Mouse (Mus musculus) heart, embryonic 11.5 days (tissue): Measurements from ENCODE around the gene Cyp2s1. TPM values are rescaled to one million over a fixed set of nuclear protein-coding genes. Genes with fewer than 3 reads are reported as not detected.

Experiments used
- ATAC-seq: fragments of 200-750 bp; cut with Nextera tagmentation; replicated peaks from 2 replicates; pipeline ENCODE4 v1.8.0; 2017; ENCODE audit warnings: moderate library complexity; ENCODE audit not compliant: insufficient number of reproducible peaks, low FRiP score, low TSS enrichment
- H3K27ac ChIP-seq: fragments of 300-500 bp; sonication (generic); 2 replicates; pipeline ENCODE4 v1.5.1; 2014; ENCODE audit warnings: mild to moderate bottlenecking, low read depth, low read length
- H3K27me3 ChIP-seq: fragments of 300-500 bp; sonication (generic); 2 replicates; pipeline ENCODE4 v1.6.1; 2014; ENCODE audit warnings: mild to moderate bottlenecking, low read length, mixed read lengths; ENCODE audit not compliant: control insufficient read depth, insufficient read depth
- H3K36me3 ChIP-seq: fragments of 300-500 bp; sonication (generic); 2 replicates; pipeline ENCODE4 v1.6.1; 2014; ENCODE audit warnings: mild to moderate bottlenecking, low read length, moderate library complexity, mixed read lengths; ENCODE audit not compliant: control insufficient read depth, insufficient read depth
- H3K4me1 ChIP-seq: fragments of 300-500 bp; sonication (generic); 2 replicates; pipeline ENCODE4 v1.6.1; 2014; ENCODE audit warnings: low read length; ENCODE audit not compliant: control insufficient read depth, insufficient read depth
- H3K4me2 ChIP-seq: fragments of 300-500 bp; sonication (generic); 2 replicates; pipeline ENCODE4 v1.6.1; 2014; ENCODE audit warnings: mild to moderate bottlenecking, moderate library complexity
- H3K4me3 ChIP-seq: fragments of 300-500 bp; sonication (generic); 2 replicates; pipeline ENCODE4 v1.5.1; 2014; ENCODE audit warnings: low read depth, low read length
- H3K9ac ChIP-seq: fragments of 300-500 bp; sonication (generic); 2 replicates; pipeline ENCODE4 v1.6.1; 2014; ENCODE audit warnings: mild to moderate bottlenecking, low read depth, low read length, moderate library complexity
- H3K9me3 ChIP-seq: fragments of 300-500 bp; sonication (generic); replicated peaks from 2 replicates; pipeline ENCODE4 v1.6.1; 2016; ENCODE audit warnings: low read length; ENCODE audit not compliant: control insufficient read depth
- WGBS: fragments of 180-500 bp; shearing (Covaris S2); extraction: QIAGEN DNeasy Blood & Tissue Kit; methylation state at CpG from one replicate; pipeline ENCODE4 v1.1.7; 2014; ENCODE audit not compliant: insufficient replicate concordance; 5-methylcytosine and 5-hydroxymethylcytosine counted together
- microRNA-seq: library from miRNA; unstranded; fragments of <30 nt; microRNA quantifications from one replicate; pipeline ENCODE4, GENCODE M21; 2016; ENCODE audit warnings: borderline number of aligned reads
- polyA plus RNA-seq: library from polyadenylated mRNA; unstranded; fragments of >200 nt; fragmentation: Nextera tagmentation; extraction: Ambion mirVana; gene quantifications from 2 replicates; pipeline ENCODE4 v1.2.1, GENCODE M21; 2014

Gene Cyp2s1
- polyA plus RNA-seq, 1 experiment from 2014 or later: 5.5 TPM

- Histone ChIP-seq H3K4me3 (peak overlapping the region; percentile 93), H3K9me3 (no peaks in the 10 kb centered on the region), H3K36me3 (peaks cover 2% of the 10 kb centered on the region; the same call in 1 of the 2 replicates), H3K27ac (peak overlapping the region; percentile 90), H3K27me3 (no peaks in the 10 kb centered on the region), H3K4me1 (peaks cover 16% of the 10 kb centered on the region), H3K9ac (peak overlapping the region; percentile 68), H3K4me2 (peak overlapping the region; percentile 95)
- ATAC-seq: peak; percentile 19; the same call in 1 of the 2 replicates
- under 1% methylated on average over 18 of the region's 18 CpGs for WGBS
Observed at GRCm38 (mm10) chr7:25756011-25756410, 60.7 kb downstream of the Cyp2s1 start.

- under 1% methylated on average over 15 of the region's 15 CpGs for WGBS
- peaks cover 6% of the 10 kb centered on the region for H3K36me3 ChIP-seq
- H3K27ac ChIP-seq: peak overlapping the region; percentile 90
- H3K9ac ChIP-seq: peak overlapping the region; percentile 68
- peaks cover 16% of the 10 kb centered on the region for H3K4me1 ChIP-seq
- peak overlapping the region; percentile 95 for H3K4me2 ChIP-seq
- peak overlapping the region; percentile 93 for H3K4me3 ChIP-seq
- H3K27me3 ChIP-seq: no peaks in the 10 kb centered on the region
- peak; percentile 36 for ATAC-seq
- no peaks in the 10 kb centered on the region for H3K9me3 ChIP-seq
Observed at GRCm38 (mm10) chr7:25755468-25755833, 61.3 kb downstream of the Cyp2s1 start.

GRCm38 (mm10) chr7:25754738-25755467 lies 61.8 kb downstream of the Cyp2s1 start, which contains the start of gene Hnrnpul1:
Hnrnpul1 (minus strand) TSS chr7:25754757.
- peak within 1 kb of the TSS; percentile 90 for H3K27ac ChIP-seq
- peak within 1 kb of the TSS; percentile 95 for H3K4me2 ChIP-seq
- H3K9me3 ChIP-seq: no peaks in the 10 kb centered on the region
- peak within 1 kb of the TSS; percentile 96 for H3K9ac ChIP-seq
- peaks cover 16% of the 10 kb centered on the region for H3K4me1 ChIP-seq
- ATAC-seq: peak; percentile 94
- peaks cover 9% of the 10 kb centered on the region for H3K36me3 ChIP-seq
- H3K27me3 ChIP-seq: no peaks in the 10 kb centered on the region
- peak within 1 kb of the TSS; percentile 93 for H3K4me3 ChIP-seq
- under 1% methylated on average over 55 of the region's 55 CpGs for WGBS

- Histone ChIP-seq H3K9ac (peak overlapping the region; percentile 96), H3K27me3 (no peaks in the 10 kb centered on the region), H3K27ac (peak overlapping the region; percentile 90), H3K4me1 (peaks cover 16% of the 10 kb centered on the region), H3K4me2 (peak overlapping the region; percentile 88), H3K9me3 (no peaks in the 10 kb centered on the region), H3K4me3 (peak overlapping the region; percentile 93), H3K36me3 (peaks cover 14% of the 10 kb centered on the region)
- under 1% methylated on average over 28 of the region's 30 CpGs for WGBS
- ATAC-seq: no peak
Observed at GRCm38 (mm10) chr7:25754439-25754737, 62.3 kb downstream of the Cyp2s1 start.

GRCm38 (mm10) chr7:25753643-25754438 lies 62.9 kb downstream of the Cyp2s1 start:
- H3K9me3 ChIP-seq: no peaks in the 10 kb centered on the region
- H3K27ac ChIP-seq: peak overlapping the region; percentile 90
- H3K4me2 ChIP-seq: peak overlapping the region; percentile 88
- ATAC-seq: no peak
- peaks cover 16% of the 10 kb centered on the region for H3K4me1 ChIP-seq
- peak overlapping the region; percentile 96 for H3K9ac ChIP-seq
- H3K36me3 ChIP-seq: peaks cover 20% of the 10 kb centered on the region
- H3K4me3 ChIP-seq: peak overlapping the region; percentile 93
- 1% methylated on average over 46 of the region's 46 CpGs for WGBS
- no peaks in the 10 kb centered on the region for H3K27me3 ChIP-seq

GRCm38 (mm10) chr7:25753076-25753475 lies 63.6 kb downstream of the Cyp2s1 start:
- Histone ChIP-seq H3K27me3 (no peaks in the 10 kb centered on the region), H3K4me3 (peak overlapping the region; percentile 93), H3K36me3 (peaks cover 27% of the 10 kb centered on the region), H3K9me3 (no peaks in the 10 kb centered on the region), H3K4me1 (peaks cover 16% of the 10 kb centered on the region), H3K27ac (no peak overlapping the region), H3K9ac (peak overlapping the region; percentile 96), H3K4me2 (peak overlapping the region; percentile 88)
- no peak for ATAC-seq

Small RNA genes lying within 50 kb of the gene (microRNA-seq; reads per million reads assigned to microRNA genes)
- gene Gm24865: not detected

Other genes with a start within 250 kb of the Cyp2s1 start
- gene Erich4, start 201.0 kb downstream of the Cyp2s1 start, polyA plus RNA-seq: not detected in 2 replicates
- 52.3 and 60.3 TPM in 2 replicates for gene Dmac2, start 197.5 kb downstream of the Cyp2s1 start, polyA plus RNA-seq
- gene B3gnt8, start 190.3 kb downstream of the Cyp2s1 start, polyA plus RNA-seq: 2.5 and 4.0 TPM in 2 replicates
- gene Bckdha, start 157.9 kb downstream of the Cyp2s1 start, polyA plus RNA-seq: 41.4 and 45.7 TPM in 2 replicates
- 40.4 and 44.8 TPM in 2 replicates for gene Exosc5, start 157.7 kb downstream of the Cyp2s1 start, polyA plus RNA-seq
- gene Tmem91, start 141.7 kb downstream of the Cyp2s1 start, polyA plus RNA-seq: 1.2 and 2.0 TPM in 2 replicates
- 28.0 and 29.5 TPM in 2 replicates for gene B9d2, start 136.1 kb downstream of the Cyp2s1 start, polyA plus RNA-seq
- gene Tgfb1, start 129.9 kb downstream of the Cyp2s1 start, polyA plus RNA-seq: 3.5 and 3.6 TPM in 2 replicates
- gene Ccdc97, start 97.8 kb downstream of the Cyp2s1 start, polyA plus RNA-seq: 25.5 and 25.6 TPM in 2 replicates
- 47.7 and 53.3 TPM in 2 replicates for gene Hnrnpul1, start 62.2 kb downstream of the Cyp2s1 start, polyA plus RNA-seq
- 53.6 and 54.5 TPM in 2 replicates for gene Axl, start 28.2 kb downstream of the Cyp2s1 start, polyA plus RNA-seq
- gene Cyp2b10, start 80.7 kb upstream of the Cyp2s1 start, polyA plus RNA-seq: not detected in 2 replicates
- gene Cyp2b13, start 244.6 kb upstream of the Cyp2s1 start, polyA plus RNA-seq: not detected in 2 replicates